Mouse (Mus musculus) MEL-GATA-1-ER (cell line): ENCODE results near the gene Det1.

Experiments used
- DNase-seq: peaks from one replicate; pipeline ENCODE4 v3.0.0-alpha.2; 2012; ENCODE audit warnings: low read depth; ENCODE audit errors: extremely low read depth

Gene Det1

GRCm38 (mm10) chr7:78846737-78847434 is at the start of gene Det1:
Det1 (minus strand) TSS chr7:78847263.
- DNase-seq, result peak; percentile 79

GRCm38 (mm10) chr7:78895653-78896333 is 48.7 kb upstream of the Det1 start, which contains the start of gene Aen:
Aen (plus strand) TSS chr7:78895854.
- DNase-seq, result peak; percentile 98

- no peak for DNase-seq
Measured at GRCm38 (mm10) chr7:78895021-78895652, 48.1 kb upstream of the Det1 start.

GRCm38 (mm10) chr7:78893917-78894316 is 46.9 kb upstream of the Det1 start:
- no peak for DNase-seq

- no peak for DNase-seq
Measured at GRCm38 (mm10) chr7:78890641-78891040, 43.6 kb upstream of the Det1 start.

- DNase-seq, result no peak
Measured at GRCm38 (mm10) chr7:78887431-78887842, 40.4 kb upstream of the Det1 start.

GRCm38 (mm10) chr7:78886496-78886895 is 39.4 kb upstream of the Det1 start:
- no peak for DNase-seq

GRCm38 (mm10) chr7:78885404-78885803 is 38.3 kb upstream of the Det1 start:
- no peak for DNase-seq

- no peak for DNase-seq
Measured at GRCm38 (mm10) chr7:78884139-78884538, 37.1 kb upstream of the Det1 start.

- no peak for DNase-seq
Measured at GRCm38 (mm10) chr7:78883726-78884060, 36.6 kb upstream of the Det1 start.

- no peak for DNase-seq
Measured at GRCm38 (mm10) chr7:78883016-78883725, 36.1 kb upstream of the Det1 start.

GRCm38 (mm10) chr7:78882469-78882837 is 35.4 kb upstream of the Det1 start:
- DNase-seq, result no peak

GRCm38 (mm10) chr7:78881607-78882468 is 34.8 kb upstream of the Det1 start:
- no peak for DNase-seq

- no peak for DNase-seq
Measured at GRCm38 (mm10) chr7:78872831-78873230, 25.8 kb upstream of the Det1 start.

GRCm38 (mm10) chr7:78872366-78872765 is 25.3 kb upstream of the Det1 start:
- DNase-seq, result no peak

- no peak for DNase-seq
Measured at GRCm38 (mm10) chr7:78868731-78869130, 21.7 kb upstream of the Det1 start.

- no peak for DNase-seq
Measured at GRCm38 (mm10) chr7:78865212-78865949, 18.3 kb upstream of the Det1 start.

GRCm38 (mm10) chr7:78864446-78864802 is 17.4 kb upstream of the Det1 start:
- no peak for DNase-seq

- no peak for DNase-seq
Measured at GRCm38 (mm10) chr7:78863796-78864445, 16.9 kb upstream of the Det1 start.
